Mouse (Mus musculus) right cerebral cortex, postnatal 36 days (tissue): Measurements from ENCODE around the gene Cox6a1.
"Not testable (repeated sequence)": the region's sequence is repeated elsewhere in the genome, so short reads cannot be mapped to it uniquely, and the experiment has no call there.

Source experiments
- DNase-seq, 2 experiments: peaks; one replicate each; pipeline ENCODE4 v3.0.0; 2022; ENCODE audit warnings: low spot score in 2 of 2, mixed read lengths in 1 of 2

Cox6a1 gene

DNA sequence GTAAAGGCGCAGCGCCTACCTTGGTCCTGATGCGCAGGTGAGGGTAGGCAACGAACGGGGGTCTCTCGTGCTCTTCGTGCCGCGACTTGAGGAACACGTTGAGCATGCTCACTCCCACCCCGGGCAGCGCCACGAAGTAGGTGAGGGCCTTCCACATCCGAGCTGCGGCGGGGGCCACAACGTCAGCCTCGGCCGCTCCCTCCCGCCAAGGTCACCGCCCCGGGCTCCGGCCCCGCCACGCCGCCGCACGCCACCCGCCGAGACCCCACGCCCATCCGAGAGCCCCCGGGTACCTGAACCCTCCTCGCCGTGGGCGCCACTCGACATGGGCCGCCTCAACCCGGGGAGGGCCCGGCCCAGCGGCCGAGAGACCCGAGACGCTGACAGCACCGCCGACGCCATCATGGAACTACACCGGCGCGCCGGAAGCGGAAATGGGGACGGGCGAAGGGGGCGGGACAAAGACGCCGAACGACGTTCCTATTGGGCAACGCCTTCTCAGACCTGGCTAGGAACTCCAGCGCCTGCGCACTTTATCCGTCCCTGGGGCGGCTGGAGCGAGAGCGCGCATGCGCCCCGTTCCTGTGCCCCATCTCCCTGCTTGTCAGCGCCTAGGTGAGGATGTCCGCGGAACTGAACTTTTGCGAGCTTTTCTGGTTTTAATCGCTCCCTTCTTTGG is at the start of gene Cox6a1:
TSS of gene Cox6a1 (minus strand) at position 436 of the 679 bp plus-strand sequence.
- peak; percentile 98 for DNase-seq

GRCm38 (mm10) chr5:115397839-115398780 is 49.3 kb upstream of the Cox6a1 start:
- DNase-seq, result peak; percentile 9 to 37

- DNase-seq, result no peak
These were observed 47.9 kb upstream of the Cox6a1 start for GRCm38 (mm10) chr5:115396654-115397053.

DNA sequence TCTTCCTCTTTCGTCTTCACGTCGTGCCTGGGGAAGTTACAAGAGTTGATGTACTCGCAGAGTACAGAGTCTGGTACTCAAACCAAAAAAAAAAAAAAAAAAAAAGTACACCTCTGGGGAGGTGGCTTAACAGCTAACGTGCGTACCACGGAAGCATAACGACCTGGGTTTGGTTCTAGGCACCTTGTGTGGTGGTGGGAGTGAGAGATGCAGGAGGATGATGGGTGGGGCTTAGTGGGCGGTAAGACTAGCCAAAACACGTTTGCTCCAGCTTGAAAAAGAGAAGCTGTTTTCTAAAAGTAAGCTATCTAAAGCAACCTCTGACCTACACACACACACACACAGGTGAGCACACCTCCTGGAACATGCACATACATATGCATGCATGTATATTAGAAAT is 46.1 kb upstream of the Cox6a1 start:
- no peak for DNase-seq

DNA sequence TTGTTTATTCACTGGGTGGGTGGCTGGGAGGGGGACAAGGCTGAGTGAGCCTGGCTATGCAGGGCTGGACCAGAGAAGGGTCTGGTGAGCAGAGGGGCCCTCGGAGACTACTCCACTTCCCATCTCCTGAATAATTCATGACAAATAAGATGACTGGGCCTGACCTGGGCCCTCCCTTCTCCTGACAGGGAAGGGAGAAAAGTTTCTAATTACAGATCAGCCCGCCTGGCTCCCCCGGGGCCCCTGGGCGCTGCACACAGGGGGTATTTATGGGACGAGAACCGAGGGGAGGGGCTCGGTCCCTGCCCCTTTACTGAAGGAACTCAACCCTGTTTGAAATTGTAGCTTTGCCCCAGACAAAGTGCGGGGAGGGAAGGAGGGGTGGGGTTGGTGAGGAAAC is 45.4 kb upstream of the Cox6a1 start:
- DNase-seq, result no peak

DNA sequence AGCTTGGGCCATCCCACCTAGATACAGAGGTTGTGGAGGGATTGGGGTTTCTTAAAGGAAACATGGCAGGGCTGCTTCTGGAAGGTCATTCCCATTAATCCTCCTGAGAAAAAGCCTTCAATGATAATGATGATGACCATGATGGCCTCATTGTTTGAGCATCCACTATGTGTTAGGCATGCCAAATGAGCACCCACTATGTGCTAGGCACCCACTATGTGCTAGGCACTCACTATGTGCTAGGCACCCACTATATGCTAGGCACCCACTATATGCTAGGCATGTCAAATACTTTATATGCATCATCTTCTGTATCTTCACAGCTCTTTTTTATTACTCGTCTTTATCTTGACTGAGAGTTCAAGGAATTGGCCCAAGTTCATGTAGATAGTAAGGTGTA is 44.2 kb upstream of the Cox6a1 start:
- no peak for DNase-seq

- no peak for DNase-seq
These were observed 43.2 kb upstream of the Cox6a1 start for GRCm38 (mm10) chr5:115391935-115392334.

DNA sequence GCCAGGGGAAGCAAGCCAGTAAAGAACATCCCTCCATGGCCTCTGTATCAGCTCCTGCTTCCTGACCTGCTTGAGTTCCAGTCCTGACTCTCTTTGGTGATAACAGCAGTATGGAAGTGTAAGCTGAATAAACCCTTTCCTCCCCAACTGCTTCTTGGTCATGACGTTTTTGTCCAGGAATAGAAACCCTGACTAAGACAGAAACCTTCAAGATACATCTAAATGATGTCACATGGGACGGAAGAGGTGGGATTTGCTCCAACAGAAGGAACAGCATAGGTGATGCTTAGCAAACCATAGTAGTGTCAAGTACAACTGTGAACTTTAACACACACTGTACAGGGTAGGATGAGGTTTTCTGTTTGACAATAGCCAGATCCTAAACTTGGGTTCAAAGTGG is 30.1 kb upstream of the Cox6a1 start:
- DNase-seq, result not testable (repeated sequence)

- DNase-seq, result no peak
These were observed 26.7 kb upstream of the Cox6a1 start for GRCm38 (mm10) chr5:115375436-115375835.

DNA sequence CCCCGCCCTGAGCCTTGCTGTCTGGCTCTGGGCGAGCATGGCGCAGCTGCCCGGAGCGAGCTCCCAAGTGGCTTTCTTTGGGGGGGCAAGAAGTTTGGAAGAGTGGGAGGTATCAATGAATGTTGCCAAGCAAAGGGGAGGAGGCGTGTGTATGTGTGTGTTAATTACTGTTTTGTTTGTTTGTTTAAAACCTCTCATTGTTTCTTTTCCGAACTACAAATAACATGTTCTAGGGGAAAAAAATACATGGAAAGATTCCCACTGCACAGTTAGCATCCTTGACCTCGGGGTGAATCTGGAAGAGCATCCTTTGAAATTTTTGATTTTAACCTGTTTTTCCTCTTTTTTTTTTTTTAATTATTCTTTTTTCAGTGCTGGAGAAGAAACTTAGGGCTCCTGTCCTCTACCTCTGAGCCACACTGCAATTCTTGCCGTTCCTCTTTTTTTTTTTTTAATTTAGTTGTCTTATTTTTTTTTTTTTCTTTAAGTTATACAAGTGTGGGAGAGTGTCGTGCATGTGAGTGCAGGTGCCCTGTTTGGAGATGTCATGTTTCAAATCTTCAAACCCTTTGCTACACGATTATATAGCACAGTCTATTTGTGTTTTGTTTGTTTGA is 25.5 kb upstream of the Cox6a1 start:
- no peak for DNase-seq

- DNase-seq, result peak in 1 of 2 experiments; percentile 10
These were observed 24.8 kb upstream of the Cox6a1 start for GRCm38 (mm10) chr5:115373441-115374203.

DNA sequence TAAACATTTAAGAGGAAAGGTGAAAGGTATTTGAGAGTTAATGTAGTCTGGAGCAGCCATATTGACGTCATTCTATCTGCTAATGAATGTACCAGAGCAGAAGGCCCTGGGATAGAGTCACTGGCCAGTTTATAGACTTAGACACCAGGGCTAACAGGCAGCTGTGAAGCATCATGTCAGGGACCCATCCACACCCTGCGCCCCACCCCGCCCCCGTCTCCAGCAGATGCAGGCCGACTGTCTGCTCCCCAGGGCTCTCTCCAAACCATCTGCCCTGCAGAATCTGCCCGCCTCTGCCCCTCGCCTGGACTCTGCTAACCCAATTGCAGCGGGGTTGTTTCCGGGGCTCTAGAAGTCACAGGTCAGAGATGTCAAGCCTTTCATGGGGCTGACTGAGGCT is 23.0 kb upstream of the Cox6a1 start:
- DNase-seq, result no peak

- no peak for DNase-seq
These were observed 16.0 kb upstream of the Cox6a1 start for GRCm38 (mm10) chr5:115364782-115365181.

- DNase-seq, result peak; percentile 66 to 81
These were observed 14.3 kb upstream of the Cox6a1 start for GRCm38 (mm10) chr5:115362819-115363714.

DNA sequence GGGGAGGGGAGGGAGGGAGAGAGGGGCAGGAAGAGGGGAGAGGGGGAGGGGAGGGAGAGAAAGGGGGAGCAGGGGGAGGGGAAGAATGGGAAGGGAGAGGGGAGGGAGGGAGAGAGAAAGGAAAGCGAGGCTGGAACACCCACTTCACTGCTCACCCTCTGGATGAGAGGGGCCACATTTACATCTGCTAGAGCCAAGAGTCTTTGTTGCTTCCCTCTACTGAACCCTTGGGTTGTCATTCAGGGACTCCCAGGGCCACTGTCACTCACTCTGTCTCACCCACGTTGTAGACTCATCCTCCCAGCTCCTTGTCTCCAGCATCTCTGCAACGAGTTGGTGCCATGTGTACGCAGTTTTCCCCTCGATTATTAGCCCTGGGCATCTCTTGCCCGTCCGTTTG is 13.4 kb upstream of the Cox6a1 start:
- no peak for DNase-seq

GRCm38 (mm10) chr5:115359851-115360372 is 11.1 kb upstream of the Cox6a1 start:
- no peak for DNase-seq

DNA sequence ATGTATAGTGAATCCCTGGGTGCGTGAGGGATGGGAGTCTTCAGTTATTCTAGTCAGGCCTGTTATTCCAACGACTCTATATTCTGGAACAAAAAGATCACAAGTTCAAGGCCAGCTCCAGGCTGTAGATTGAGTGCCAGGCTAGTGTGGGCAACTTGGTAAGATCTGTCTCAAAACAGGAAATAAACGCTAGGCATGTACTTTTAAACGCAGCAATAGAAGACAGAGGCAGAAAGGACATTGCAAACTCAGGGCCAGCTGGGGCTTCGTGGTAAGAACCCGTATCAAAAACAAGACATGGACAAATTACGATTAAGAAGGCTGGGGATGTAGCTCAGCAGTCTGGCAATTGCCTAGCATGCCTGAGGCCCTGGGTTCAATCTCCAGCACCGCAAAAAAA is 10.7 kb upstream of the Cox6a1 start:
- DNase-seq, result no peak

GRCm38 (mm10) chr5:115358872-115359271 is 10.1 kb upstream of the Cox6a1 start:
- peak in 1 of 2 experiments; percentile 66 for DNase-seq

- no peak for DNase-seq
These were observed 6.3 kb upstream of the Cox6a1 start for GRCm38 (mm10) chr5:115355070-115355469.

DNA sequence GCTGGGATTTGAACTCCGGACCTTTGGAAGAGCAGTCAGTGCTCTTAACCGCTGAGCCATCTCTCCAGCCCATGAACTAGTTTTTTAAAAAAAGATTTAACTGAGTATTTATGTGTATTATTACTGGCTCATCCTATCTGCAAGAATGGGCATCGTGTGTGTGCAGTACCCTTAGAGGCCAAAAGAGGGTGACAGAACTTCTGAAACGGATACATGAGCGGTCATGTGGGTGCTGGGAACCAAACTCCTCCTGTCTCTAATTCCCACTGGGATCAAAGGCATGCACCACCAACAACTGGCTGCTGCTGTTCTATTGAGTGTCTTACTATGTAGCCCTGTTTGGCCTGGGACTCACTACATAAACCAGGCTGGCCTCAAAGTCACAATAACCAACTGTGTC is 2.6 kb upstream of the Cox6a1 start:
- no peak for DNase-seq

- DNase-seq, result no peak
These were observed 409 bp upstream of the Cox6a1 start for GRCm38 (mm10) chr5:115349225-115349555.
